Mouse (Mus musculus) CD4-positive, CD25-positive, alpha-beta regulatory T cell, adult 9 weeks (primary cell): ENCODE measurements around the gene Serpinb9d. TPM values are rescaled to one million over a fixed set of nuclear protein-coding genes. Genes with fewer than 3 reads are reported as not detected.

Experiments
- polyA plus RNA-seq: library from polyadenylated mRNA; unstranded; fragments of 100-300 nt; shearing (Covaris generic); gene quantifications from one replicate; pipeline ENCODE4 v1.2.1, GENCODE M21; 2017

Serpinb9d gene
- not detected for polyA plus RNA-seq

DNA sequence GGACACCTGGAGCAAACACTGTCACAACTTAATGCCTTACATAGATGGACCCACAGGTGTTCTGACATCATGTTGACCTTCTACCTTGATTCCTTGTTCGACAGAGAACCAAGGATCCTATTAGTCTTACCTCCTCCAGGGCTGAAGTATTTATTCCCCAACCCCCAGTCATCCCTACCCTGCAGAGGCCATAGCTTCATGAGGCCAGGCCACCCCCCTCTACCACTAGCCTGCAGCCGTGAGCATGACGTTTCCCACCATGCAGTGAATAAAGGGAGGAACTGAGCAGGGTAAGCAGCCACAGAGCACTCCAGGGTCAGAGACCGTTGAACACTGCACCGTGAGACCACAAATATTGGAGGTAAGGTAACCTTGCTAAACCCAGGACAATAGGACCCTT lies at the start of gene Serpinb9d:
Serpinb9d (plus strand) TSS at position 301 of the 400 bp plus-strand sequence.

DNA sequence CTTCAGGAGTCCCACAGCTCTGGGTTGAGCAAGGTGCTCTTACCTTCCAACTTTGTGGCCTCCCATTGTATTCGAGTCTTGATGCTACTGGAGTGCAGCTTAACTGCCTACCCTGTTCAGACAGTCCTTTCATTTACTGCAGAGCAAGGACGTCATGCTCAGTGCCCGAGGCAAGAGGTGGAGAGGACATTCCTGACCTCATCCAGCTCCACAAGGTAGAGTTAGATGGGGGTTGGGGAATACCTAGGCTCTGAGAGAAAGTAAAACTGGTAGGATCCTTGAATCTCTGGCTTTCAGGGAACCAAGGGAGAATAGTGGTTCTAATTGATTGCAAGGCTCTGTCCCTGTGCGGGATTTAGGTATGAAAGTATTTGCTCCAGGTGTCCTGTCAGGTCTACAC lies 33.1 kb upstream of the Serpinb9d start, which contains the start of gene Serpinb9c:
Serpinb9c (minus strand) TSS at position 101 of the 400 bp plus-strand sequence.

DNA sequence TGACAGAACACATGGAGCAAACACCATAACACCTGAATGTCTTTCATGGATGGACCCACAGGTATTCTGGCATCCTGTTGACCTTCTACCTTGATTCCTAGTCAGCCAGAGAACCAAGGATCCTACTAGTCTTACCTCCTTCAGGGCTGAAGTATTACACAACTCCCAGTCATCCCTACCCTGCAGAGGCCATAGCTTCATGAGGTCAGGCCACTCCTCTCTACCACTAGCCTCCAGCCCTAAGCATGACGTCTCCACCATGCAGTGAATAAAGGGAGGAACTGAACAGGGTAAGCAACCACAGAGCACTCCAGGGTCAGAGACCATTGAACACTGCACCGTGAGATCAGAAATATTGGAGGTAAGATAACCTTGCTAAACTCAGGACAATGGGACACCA lies 56.6 kb downstream of the Serpinb9d start, which contains the start of gene Serpinb9e:
Serpinb9e (plus strand) TSS at position 301 of the 400 bp plus-strand sequence.

Other genes with a start within 250 kb of the Serpinb9d start
- 21.7 TPM for gene Serpinb6b, start 227.8 kb upstream of the Serpinb9d start, polyA plus RNA-seq
- 29.0 TPM for gene Serpinb9, start 189.7 kb upstream of the Serpinb9d start, polyA plus RNA-seq
- gene Serpinb9b, start 165.5 kb upstream of the Serpinb9d start, polyA plus RNA-seq, result not detected
- 0.17 TPM for gene Serpinb1b, start 114.4 kb upstream of the Serpinb9d start, polyA plus RNA-seq
- gene Serpinb9c, start 33.2 kb upstream of the Serpinb9d start, polyA plus RNA-seq, result not detected
- gene Serpinb9e, start 56.7 kb downstream of the Serpinb9d start, polyA plus RNA-seq, result not detected
- not detected for gene Serpinb9f, start 131.1 kb downstream of the Serpinb9d start, polyA plus RNA-seq
- gene Gm11397, start 202.8 kb downstream of the Serpinb9d start, polyA plus RNA-seq, result not detected